Mouse (Mus musculus) cerebellum, postnatal 36 days (tissue): ENCODE measurements around the gene Ryr2.
"Not testable (repeated sequence)": the region's sequence is repeated elsewhere in the genome, so short reads cannot be mapped to it uniquely, and the experiment has no call there.

Experiments
- DNase-seq, 2 experiments: peaks; one replicate each; pipeline ENCODE4 v3.0.0; 2021 to 2022; ENCODE audit warnings: mixed read lengths in 2 of 2

The Ryr2 gene

DNA sequence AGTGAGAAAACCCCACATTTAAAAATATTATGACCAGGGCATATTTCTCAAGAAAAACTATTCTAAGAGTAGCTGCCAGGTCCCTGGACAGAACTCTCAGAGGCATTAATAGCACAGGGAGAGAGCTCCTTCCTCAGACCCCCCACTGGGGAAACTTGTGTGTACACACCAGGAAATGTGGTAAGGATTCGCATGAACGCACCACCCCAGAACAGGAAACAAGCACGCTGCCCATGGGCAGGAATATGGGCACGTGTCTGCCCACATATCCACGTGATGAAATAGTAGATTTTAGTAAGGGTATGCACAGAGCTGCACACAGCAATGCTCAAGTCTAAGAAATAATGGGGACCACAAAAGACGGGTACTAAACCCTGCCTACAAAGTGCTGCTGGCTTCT, 72.8 kb downstream of the Ryr2 start:
- DNase-seq, result peak in 1 of 2 experiments; percentile 28

GRCm38 (mm10) chr13:12033272-12033671, 73.5 kb downstream of the Ryr2 start:
- no peak for DNase-seq

GRCm38 (mm10) chr13:12029841-12030240, 76.9 kb downstream of the Ryr2 start:
- DNase-seq, result no peak

DNA sequence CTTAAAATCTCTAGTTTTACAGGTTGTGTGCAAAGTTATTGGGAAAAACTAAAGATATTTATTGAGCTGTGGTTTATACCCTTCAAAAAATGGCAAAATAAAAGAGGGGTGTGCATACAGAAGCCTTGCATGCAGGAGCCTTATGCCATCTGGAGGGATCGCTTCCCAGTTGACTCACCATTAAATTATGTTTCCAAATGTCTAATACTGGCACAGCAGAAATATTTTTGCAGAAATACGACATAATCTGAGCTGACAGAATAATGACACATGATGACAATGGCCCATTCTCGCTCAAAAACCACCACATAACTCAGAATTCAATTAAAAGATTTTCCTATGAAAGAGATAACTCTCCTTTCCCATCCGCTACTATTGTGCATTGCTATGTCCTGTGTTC, 77.4 kb downstream of the Ryr2 start:
- no peak for DNase-seq

DNA sequence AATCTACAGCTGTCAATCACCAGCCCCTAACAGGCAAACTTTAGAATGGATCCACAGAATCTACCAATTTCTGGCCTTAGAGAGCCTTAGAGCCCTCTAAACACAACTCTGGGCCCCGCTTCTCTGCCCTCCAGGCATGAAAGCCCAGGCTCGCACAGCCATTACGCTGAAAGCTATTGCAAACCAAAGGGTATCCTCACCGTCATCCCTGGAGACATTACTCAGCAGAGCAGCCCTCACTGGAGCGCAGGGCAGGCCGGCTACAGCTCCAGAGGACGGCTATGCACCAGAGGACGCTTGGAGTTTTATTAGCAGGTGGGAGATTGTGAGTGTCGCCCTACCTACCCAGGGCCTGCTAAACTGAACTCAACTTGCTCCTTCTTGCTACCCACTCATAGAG, 88.7 kb downstream of the Ryr2 start:
- no peak for DNase-seq

DNA sequence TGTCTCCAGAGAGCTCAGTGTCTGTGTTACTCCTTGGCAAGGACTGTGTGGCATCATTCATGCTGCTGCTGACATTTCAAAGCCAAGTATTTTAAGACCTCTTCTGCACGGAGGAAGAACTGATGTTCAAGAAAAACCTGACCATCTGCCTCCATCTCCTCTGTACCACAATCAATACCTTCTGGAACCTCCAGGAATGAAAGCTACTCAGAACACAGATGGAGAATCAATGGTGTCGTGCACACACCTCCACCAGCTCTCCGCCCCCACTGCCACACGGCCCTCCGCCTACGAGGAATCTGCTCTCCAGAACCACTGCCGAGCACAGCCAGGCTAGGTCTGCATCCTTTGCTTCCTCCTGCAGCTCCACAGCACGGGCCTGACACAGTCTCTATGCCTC, 92.8 kb downstream of the Ryr2 start:
- DNase-seq, result peak in 1 of 2 experiments; percentile 46

DNA sequence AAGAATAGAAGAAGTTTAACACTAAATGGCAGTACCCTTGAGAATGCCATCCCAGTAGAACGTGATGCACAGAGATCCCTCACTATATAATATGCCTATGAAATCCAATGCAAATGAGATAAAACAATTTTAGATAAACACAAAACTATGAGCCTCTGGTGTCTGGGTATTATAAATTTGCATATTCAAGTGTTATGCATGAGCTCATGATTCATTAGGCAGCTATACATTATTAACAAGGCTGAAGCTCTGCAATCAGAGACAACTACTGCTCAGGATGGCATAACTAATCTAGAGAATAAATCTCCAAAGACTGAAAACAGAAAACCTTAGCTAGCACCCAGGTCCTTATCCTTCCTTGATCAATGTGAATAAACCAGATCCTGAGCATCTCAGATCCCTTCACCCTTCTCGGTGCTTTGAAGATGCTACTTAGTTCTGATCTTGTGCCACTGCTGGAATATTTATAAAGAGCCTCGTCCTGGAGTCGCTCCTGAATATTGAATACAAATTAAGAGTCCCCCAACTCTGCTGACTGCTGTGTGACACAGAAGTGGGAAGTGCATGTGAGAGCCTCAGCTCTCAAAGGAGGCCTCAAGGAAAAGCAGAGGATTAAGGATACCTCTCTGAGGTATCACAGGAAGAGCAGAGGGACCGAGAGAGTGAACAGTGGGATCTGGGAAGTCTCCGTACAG, 97.6 kb downstream of the Ryr2 start:
- DNase-seq, result no peak

GRCm38 (mm10) chr13:12007579-12007978, 99.2 kb downstream of the Ryr2 start:
- no peak for DNase-seq

DNA sequence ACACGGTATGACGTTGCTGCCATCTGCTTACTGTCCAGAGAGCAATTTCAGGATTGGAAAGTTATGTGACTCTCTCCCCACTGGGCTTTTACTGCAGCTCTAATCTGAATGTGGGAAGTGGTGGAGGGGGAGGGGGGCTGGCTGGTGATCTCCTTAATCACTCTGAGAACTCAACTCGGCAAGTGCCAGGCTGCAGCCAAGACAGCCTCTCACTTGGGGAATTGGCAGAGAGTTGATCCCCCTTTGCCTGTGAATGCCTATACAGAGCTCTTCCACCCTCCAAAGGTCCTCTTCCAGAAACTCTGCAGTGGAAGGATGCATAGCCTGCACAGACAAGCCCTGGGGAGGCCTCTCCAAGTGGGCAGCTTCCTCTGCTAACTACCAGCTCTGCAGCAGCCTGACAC, 104.9 kb downstream of the Ryr2 start:
- DNase-seq, result peak; percentile 26 to 31

DNA sequence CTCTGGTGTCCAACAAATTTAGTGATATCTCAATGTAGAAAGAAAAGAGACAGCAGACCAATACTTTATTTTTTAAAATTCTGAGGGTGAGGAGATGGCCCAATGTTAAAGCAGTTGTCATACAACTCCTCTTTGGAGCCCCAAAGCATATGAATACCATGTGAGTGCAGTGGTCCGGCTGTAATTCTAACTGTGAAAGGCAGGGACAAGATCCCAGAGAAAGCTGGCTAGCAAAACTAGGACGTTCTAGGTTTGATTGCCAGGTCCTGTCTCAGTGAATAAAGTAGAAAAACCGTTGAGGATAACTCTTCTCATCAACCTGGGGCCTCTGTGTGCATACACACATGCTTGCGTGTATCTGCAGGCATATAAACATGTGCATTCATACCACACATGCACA, 106.9 kb downstream of the Ryr2 start:
- DNase-seq, result peak in 1 of 2 experiments; percentile 34

DNA sequence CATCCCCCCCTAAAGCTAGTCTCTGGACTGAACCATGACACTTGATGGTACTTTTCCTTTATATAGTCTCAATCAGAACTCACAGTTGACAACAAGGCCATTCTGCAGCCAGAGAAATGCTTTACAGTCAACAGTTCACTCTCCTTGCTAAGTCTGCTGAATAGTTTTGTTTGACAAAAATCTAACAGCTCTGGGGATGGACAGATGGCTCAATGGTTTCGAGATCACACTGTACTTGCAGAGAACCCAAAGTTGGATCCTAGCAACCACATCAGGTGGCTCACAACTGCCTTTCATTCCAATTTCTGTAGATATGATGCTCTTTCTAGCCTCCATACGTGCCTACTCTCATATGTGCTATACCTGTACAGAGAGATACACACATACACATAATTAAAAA, 109.4 kb downstream of the Ryr2 start:
- DNase-seq, result no peak

GRCm38 (mm10) chr13:11987556-11987955, 119.2 kb downstream of the Ryr2 start:
- no peak for DNase-seq

- DNase-seq, result no peak
Measured at GRCm38 (mm10) chr13:11985056-11985455, 121.7 kb downstream of the Ryr2 start.

DNA sequence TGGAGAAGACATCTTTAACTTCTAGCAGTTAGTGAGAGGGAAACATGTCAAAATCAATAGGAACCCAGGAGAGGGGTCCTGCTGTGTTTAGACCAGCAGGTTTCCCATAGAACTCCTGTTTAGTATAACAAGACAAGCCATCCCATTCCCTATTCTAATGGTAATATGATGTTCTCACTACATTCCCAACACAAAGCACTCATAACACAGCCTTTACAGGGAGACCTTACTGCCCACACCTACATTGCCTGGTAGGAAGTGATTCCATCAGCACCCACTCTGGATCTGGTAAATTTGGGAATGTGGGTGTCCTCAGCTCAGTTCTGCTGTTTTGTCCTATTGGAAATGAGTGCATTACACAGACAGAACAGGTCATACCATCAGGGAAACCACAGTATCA, 127.7 kb downstream of the Ryr2 start:
- no peak for DNase-seq

GRCm38 (mm10) chr13:11978359-11978758, 128.4 kb downstream of the Ryr2 start:
- DNase-seq, result no peak

GRCm38 (mm10) chr13:11977606-11978005, 129.1 kb downstream of the Ryr2 start:
- DNase-seq, result peak; percentile 47 to 50

- no peak for DNase-seq
Measured at GRCm38 (mm10) chr13:11964391-11964790, 142.4 kb downstream of the Ryr2 start.

GRCm38 (mm10) chr13:11959488-11960174, 147.1 kb downstream of the Ryr2 start:
- DNase-seq, result no peak

- DNase-seq, result no peak
Measured at GRCm38 (mm10) chr13:11958854-11959253, 147.9 kb downstream of the Ryr2 start.

DNA sequence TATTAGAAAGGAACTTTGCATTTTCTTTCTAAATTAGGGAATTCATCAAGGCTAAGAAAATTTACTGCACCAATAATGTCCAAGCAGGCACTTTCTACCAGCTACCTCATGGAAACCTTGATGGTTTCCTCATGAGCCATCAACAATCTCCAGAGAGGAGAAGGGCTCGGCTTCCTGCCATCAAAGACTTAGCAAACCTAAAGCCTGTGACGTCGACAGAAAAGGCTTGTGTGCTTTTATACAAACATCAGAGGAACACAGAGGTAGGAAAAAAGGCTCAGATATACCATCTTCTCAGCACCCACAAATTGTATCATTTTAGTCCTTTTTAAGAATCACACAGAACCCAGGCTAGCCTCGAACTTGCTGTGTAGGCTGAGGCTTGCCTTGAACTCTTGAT, 148.5 kb downstream of the Ryr2 start:
- no peak for DNase-seq

GRCm38 (mm10) chr13:11951951-11952350, 154.8 kb downstream of the Ryr2 start:
- DNase-seq, result peak in 1 of 2 experiments; percentile 25

- peak; percentile 12 to 30 for DNase-seq
Measured at GRCm38 (mm10) chr13:11945740-11946139, 161.0 kb downstream of the Ryr2 start.

DNA sequence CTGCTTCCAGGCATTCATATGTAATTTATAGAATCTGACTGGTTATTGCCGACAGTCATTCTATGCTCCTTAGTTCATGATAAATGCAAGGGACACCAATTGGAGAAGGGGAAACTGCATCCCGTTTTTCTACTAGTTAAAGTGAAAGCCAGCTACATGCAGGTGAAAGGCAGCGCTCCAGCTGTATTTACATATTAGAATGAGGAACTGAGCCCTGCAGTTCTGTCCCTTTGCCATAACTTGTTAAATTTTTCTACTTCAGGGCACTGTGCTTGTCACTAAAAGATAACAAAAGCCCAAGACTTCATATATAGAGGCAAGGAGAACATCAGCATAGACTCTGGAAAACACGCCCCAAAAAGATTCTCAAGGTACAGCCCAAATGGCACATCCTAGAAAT, 165.0 kb downstream of the Ryr2 start:
- no peak for DNase-seq

DNA sequence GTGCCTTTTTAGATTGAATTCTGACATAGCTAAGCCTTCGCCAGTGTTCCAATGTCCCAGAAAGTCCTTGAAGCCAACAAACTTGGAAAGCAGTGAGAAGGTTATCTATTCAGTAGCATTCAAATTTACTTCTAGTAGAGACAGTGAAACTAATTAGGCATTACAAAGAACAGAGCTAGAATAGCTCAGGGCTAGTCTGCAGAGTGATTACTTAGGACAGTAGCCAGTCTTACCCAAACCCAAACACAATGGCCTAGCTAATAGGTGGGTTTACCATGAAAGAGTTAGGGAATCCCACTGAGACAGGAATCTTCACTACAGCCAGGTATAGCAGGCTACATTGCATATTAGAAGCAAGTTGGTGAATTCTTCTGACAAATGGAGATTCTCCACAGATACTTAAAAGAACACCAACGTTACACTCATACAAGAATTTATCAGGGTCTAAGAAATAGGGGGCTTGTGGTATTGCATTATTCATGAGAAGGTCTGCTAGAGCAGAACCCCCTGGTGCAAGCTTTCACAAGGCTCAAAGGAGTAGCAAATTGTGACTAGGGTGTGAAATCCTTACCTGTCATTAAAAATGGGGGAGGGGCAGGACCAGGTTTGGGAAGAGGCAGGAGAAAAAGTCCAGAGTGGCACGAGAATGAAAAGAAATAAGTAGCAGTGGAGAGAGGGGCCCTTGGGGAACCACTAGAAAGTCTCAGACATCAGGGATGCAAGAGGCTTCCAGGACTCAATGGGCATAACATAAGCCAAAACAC, 172.3 kb downstream of the Ryr2 start:
- not testable (repeated sequence) for DNase-seq
